Mouse (Mus musculus) forebrain, embryonic 14.5 days (tissue): Measurements from ENCODE around the gene Abi2. TPM values are rescaled to one million over a fixed set of nuclear protein-coding genes. Genes with fewer than 3 reads are reported as not detected.
A peak's percentile ranks its signal among the peaks of the same experiment; 100 is the strongest.
"Not testable (repeated sequence)": the region's sequence is repeated elsewhere in the genome, so short reads cannot be mapped to it uniquely, and the experiment has no call there.

Source experiments
- ATAC-seq: fragments of 200-750 bp; cut with Nextera tagmentation; 2 replicates; pipeline ENCODE4 v1.8.0; 2017; ENCODE audit warnings: mild to moderate bottlenecking, moderate library complexity
- DNase-seq: peaks from one replicate; pipeline ENCODE4 v3.0.0-alpha.2; 2015; ENCODE audit warnings: low spot score
- H3K27ac ChIP-seq: fragments of 300-500 bp; sonication (generic); 2 replicates; pipeline ENCODE4 v1.5.1; 2014; ENCODE audit warnings: low read depth, mild to moderate bottlenecking, control low read depth, low read length, moderate library complexity
- H3K27me3 ChIP-seq: fragments of 300-500 bp; sonication (generic); replicated peaks from 2 replicates; pipeline ENCODE4 v1.6.1; 2014; ENCODE audit warnings: low read length, control low read depth, mixed read lengths; ENCODE audit not compliant: control insufficient read depth, insufficient read depth
- H3K36me3 ChIP-seq: fragments of 300-500 bp; sonication (generic); 2 replicates; pipeline ENCODE4 v1.6.1; 2014; ENCODE audit warnings: low read length, control low read depth; ENCODE audit not compliant: control insufficient read depth, insufficient read depth
- H3K4me1 ChIP-seq: fragments of 300-500 bp; sonication (generic); 2 replicates; pipeline ENCODE4 v1.6.1; 2014; ENCODE audit warnings: antibody characterized with exemption, low read length, control low read depth; ENCODE audit not compliant: control insufficient read depth, insufficient read depth
- H3K4me2 ChIP-seq: fragments of 300-500 bp; sonication (generic); 2 replicates; pipeline ENCODE4 v1.6.1; 2014; ENCODE audit warnings: mild to moderate bottlenecking, control low read depth, low read length
- H3K4me3 ChIP-seq: fragments of 300-500 bp; sonication (generic); 2 replicates; pipeline ENCODE4 v1.5.1; 2014; ENCODE audit warnings: low read depth, low read length, control low read depth
- H3K9ac ChIP-seq: fragments of 300-500 bp; sonication (generic); 2 replicates; pipeline ENCODE4 v1.6.1; 2014; ENCODE audit warnings: mild to moderate bottlenecking, low read length, control low read depth, moderate library complexity
- H3K9me3 ChIP-seq: fragments of 300-500 bp; sonication (generic); replicated peaks from 2 replicates; pipeline ENCODE4 v1.6.1; 2016; ENCODE audit warnings: low read length, control low read depth, mixed read lengths; ENCODE audit not compliant: control insufficient read depth
- WGBS: fragments of 180-500 bp; shearing (Covaris S2); extraction: QIAGEN DNeasy Blood & Tissue Kit; methylation state at CpG from one replicate; pipeline ENCODE4 v1.1.7; 2014; 5-methylcytosine and 5-hydroxymethylcytosine counted together
- polyA plus RNA-seq: library from polyadenylated mRNA; unstranded; fragments of >200 nt; fragmentation: Nextera tagmentation; extraction: Ambion mirVana; gene quantifications from 2 replicates; pipeline ENCODE4 v1.2.1, GENCODE M21; 2014

The Abi2 gene
- polyA plus RNA-seq, 1 experiment from 2014 or later: 51.1 TPM

DNA sequence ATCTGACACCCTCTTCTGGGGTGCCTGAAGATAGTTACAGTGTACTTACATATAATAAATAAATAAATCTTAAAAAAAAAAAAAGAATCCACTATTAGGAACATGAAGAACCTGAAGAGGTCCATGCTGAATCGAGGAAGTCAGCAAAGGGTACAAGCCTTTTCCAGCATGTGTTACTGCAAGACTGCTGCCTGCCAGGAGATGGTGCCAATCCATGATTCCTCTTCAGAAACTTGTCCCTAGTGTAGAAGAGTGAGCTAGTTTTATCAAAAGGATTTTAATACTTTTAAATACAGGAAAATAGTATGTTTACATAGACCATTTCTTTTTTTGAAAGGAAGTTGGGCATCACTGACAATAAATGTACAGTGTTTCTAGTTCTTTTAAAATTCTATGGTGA lies 14.5 kb downstream of the Abi2 start:
- no peak overlapping the region for H3K4me2 ChIP-seq
- H3K27me3 ChIP-seq: no peaks in the 10 kb centered on the region
- H3K9ac ChIP-seq: no peak overlapping the region
- WGBS: 89% methylated on average over 1 of the region's 1 CpGs
- no peaks in the 10 kb centered on the region for H3K36me3 ChIP-seq
- no peak overlapping the region for H3K4me3 ChIP-seq
- ATAC-seq: no peak
- H3K4me1 ChIP-seq: no peaks in the 10 kb centered on the region
- H3K9me3 ChIP-seq: no peaks in the 10 kb centered on the region
- DNase-seq: no peak
- H3K27ac ChIP-seq: no peak overlapping the region

DNA sequence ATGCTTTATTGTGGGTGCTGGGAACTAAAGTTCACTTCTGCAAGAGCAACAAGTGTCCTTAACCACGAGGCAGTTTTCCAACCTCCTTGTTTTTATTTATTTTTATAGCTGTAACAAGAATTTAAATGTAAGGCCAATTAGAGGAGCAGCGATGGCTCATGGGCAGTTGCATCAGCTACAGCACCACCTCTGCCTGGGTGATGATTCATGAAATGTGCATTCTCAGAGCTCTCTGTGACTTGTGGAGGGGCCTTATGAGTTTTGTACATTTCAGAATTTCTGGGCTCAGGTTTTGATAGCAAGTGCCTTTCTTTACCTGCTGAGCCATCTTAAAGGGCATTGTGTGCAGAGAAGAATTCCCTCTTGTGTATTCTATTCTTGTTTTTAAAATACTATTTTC lies 18.9 kb downstream of the Abi2 start:
- H3K36me3 ChIP-seq: no peaks in the 10 kb centered on the region
- H3K9me3 ChIP-seq: no peaks in the 10 kb centered on the region
- H3K27me3 ChIP-seq: no peaks in the 10 kb centered on the region
- H3K9ac ChIP-seq: no peak overlapping the region
- ATAC-seq: no peak
- no peak overlapping the region for H3K4me2 ChIP-seq
- no peak for DNase-seq
- no peak overlapping the region for H3K27ac ChIP-seq
- H3K4me1 ChIP-seq: no peaks in the 10 kb centered on the region
- 94% methylated on average over 2 of the region's 2 CpGs for WGBS
- H3K4me3 ChIP-seq: no peak overlapping the region

DNA sequence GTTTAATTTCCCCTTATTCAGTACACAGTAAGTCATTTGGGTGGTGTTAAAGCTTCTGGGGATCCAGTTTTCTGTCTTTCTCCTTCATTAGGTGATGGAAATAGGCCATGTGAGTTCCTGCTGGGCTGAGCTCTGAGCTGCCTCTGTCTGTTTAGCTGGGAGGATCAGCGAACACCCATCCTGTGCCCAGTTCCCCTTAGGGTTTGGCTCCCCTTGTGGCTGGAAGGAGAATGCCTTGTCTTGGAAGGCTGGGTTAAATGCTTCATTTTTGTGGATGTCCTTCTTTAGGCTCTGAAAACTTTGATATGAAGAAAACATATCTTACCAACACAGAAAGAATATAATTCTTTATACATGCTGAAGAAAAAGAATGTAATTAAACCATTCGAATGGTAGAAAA lies 19.5 kb downstream of the Abi2 start:
- peak; percentile 28 for DNase-seq

DNA sequence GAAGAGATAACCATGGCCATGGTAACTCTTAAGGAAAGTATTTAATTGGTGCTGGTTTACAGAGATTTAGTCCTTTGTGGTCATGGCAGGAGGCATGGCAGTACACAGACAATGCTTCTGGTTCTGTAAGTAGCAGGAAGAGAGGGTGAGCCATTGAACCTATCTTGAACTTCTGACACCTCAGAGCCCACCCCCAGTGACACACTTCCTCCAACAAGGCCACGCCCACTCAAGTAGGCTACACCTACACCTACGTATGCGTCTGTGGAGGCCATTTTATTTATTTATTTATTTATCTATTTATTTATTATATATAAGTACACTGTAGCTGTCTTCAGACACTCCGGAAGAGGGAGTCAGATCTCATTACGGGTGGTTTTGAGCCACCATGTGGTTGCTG lies 22.1 kb downstream of the Abi2 start:
- H3K4me2 ChIP-seq: no peak overlapping the region
- ATAC-seq: no peak

More for the DNA sequence above, 19.5 kb downstream of the Abi2 start:
- no peak overlapping the region for H3K9ac ChIP-seq
- H3K36me3 ChIP-seq: no peaks in the 10 kb centered on the region
- no peak for ATAC-seq
- no peaks in the 10 kb centered on the region for H3K4me1 ChIP-seq
- H3K27ac ChIP-seq: no peak overlapping the region
- H3K4me2 ChIP-seq: no peak overlapping the region
- no peak overlapping the region for H3K4me3 ChIP-seq
- H3K27me3 ChIP-seq: no peaks in the 10 kb centered on the region
- 71% methylated on average over 2 of the region's 2 CpGs for WGBS
- no peaks in the 10 kb centered on the region for H3K9me3 ChIP-seq

DNA sequence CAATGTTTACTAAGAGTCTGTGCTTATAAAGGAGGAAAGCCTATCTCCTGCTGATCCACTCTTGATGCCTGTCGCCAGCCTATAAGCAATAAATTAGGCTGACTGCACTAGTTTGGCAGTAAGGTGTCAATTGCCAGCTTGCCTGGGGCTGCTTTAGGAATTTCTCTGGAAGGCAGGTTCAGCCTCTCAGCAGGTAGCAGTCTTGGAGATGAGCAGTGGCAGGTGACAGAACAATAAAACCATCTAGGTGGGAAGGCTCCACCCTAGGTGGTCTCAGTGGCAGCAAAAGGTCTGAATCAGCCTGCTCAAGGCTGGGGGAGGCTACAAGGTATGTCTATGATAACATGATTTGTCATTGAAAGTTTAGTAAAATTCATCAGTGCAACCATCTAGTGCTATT lies 23.1 kb downstream of the Abi2 start:
- ATAC-seq: no peak
- Histone ChIP-seq H3K9ac (no peak overlapping the region), H3K36me3 (peaks cover 5% of the 10 kb centered on the region), H3K27ac (no peak overlapping the region), H3K9me3 (no peaks in the 10 kb centered on the region), H3K4me2 (no peak overlapping the region), H3K4me1 (no peaks in the 10 kb centered on the region), H3K27me3 (no peaks in the 10 kb centered on the region), H3K4me3 (no peak overlapping the region)
- no peak for DNase-seq
- WGBS: 17% methylated on average over 1 of the region's 1 CpGs

More for the DNA sequence above, 22.1 kb downstream of the Abi2 start:
- peaks cover 3% of the 10 kb centered on the region for H3K36me3 ChIP-seq
- 88% methylated on average over 5 of the region's 5 CpGs for WGBS
- no peak overlapping the region for H3K9ac ChIP-seq
- H3K9me3 ChIP-seq: no peaks in the 10 kb centered on the region
- no peak overlapping the region for H3K27ac ChIP-seq
- no peak overlapping the region for H3K4me3 ChIP-seq
- H3K27me3 ChIP-seq: no peaks in the 10 kb centered on the region
- no peak for DNase-seq
- H3K4me1 ChIP-seq: no peaks in the 10 kb centered on the region

DNA sequence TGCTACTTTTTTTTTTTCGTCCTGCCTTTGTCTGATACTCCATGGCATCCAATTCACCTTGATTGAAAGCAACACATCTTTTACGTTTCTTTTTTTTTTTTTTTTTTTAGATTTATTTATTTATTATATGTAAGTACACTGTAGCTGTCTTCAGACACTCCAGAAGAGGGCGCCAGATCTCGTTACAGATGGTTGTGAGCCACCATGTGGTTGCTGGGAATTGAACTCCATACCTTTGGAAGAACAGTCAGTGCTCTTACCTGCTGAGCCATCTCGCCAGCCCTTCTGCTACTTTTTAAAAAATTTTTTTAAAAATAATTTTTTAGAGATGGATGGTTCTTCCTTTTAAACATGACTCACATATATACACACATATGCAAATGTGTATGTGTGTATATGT lies 32.0 kb downstream of the Abi2 start:
- not testable (repeated sequence) for H3K9me3 ChIP-seq, ATAC-seq, H3K4me3 ChIP-seq, DNase-seq, H3K27ac ChIP-seq, H3K9ac ChIP-seq, H3K4me1 ChIP-seq, H3K4me2 ChIP-seq, H3K27me3 ChIP-seq
- H3K36me3 ChIP-seq: peaks cover 24% of the 10 kb centered on the region
- WGBS: 83% methylated on average over 5 of the region's 5 CpGs

DNA sequence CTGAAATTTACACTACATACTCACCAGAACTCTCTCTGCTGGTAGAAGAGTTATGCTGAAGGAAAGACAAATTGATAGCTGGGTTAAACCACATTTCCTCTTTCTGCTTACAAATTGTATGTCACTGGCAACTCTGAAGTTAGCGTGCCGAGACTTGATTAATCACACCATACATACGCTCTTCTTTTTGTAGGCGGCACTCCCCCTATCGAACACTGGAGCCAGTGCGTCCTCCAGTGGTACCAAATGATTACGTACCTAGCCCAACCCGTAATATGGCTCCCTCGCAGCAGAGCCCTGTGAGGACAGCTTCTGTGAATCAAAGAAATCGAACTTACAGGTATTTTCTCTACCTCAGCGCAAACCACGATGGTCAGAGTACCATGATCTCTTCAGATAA lies 37.6 kb downstream of the Abi2 start:
- ATAC-seq (no peak), DNase-seq (no peak)
- Histone ChIP-seq H3K27me3 (no peaks in the 10 kb centered on the region), H3K4me1 (no peaks in the 10 kb centered on the region), H3K4me2 (no peak overlapping the region), H3K9ac (no peak overlapping the region), H3K9me3 (no peaks in the 10 kb centered on the region), H3K27ac (no peak overlapping the region), H3K36me3 (peaks cover 35% of the 10 kb centered on the region), H3K4me3 (no peak overlapping the region)
- 87% methylated on average over 12 of the region's 12 CpGs for WGBS

DNA sequence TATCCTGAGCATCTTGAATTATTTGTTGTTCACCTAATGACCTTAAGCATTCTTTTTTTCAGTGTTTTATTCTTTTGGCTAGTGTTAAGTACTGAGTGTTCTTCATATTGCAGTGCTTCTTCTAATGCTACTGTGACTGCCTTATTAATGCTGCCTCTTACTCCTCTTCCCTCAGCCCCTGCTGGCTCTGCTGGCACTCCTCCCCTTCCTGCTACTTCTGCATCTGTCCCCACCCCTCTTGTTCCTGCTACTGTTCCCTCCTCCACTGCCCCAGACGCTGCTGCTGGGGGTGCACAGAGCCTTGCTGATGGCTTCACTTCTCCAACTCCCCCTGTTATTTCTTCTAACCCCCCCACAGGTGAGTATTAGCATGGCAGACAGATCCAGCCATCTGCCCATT lies 40.5 kb downstream of the Abi2 start:
- H3K4me3 ChIP-seq: no peak overlapping the region
- H3K9me3 ChIP-seq: no peaks in the 10 kb centered on the region
- H3K4me2 ChIP-seq: no peak overlapping the region
- no peaks in the 10 kb centered on the region for H3K27me3 ChIP-seq
- H3K4me1 ChIP-seq: no peaks in the 10 kb centered on the region
- H3K36me3 ChIP-seq: peaks cover 36% of the 10 kb centered on the region
- no peak overlapping the region for H3K9ac ChIP-seq
- 42% methylated on average over 1 of the region's 1 CpGs for WGBS
- no peak overlapping the region for H3K27ac ChIP-seq
- no peak for DNase-seq
- ATAC-seq: no peak

DNA sequence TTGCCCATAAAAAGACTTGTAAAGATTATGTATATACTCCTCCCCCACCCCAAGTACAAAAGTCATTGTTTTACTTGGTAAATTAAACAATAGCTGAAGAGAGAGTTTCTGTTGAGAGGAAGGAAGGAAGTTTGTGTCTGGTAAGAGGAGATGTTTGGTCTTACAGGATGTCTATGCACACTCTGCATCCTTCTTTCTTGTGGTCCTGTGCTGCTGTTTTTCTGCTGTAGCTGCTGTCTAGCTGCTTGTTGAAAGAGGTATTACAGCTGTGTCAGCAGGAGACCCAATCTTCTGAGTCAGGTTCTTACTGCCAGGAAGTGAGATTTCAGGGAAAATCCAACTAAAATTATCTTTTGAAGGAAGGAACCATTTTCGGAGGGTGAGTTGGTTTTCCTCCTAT lies 51.2 kb downstream of the Abi2 start:
- no peaks in the 10 kb centered on the region for H3K4me1 ChIP-seq
- H3K9me3 ChIP-seq: no peaks in the 10 kb centered on the region
- WGBS: 94% methylated on average over 1 of the region's 1 CpGs

More for the DNA sequence above, 51.2 kb downstream of the Abi2 start:
- no peak for DNase-seq
- peaks cover 17% of the 10 kb centered on the region; the same call in 1 of the 2 replicates for H3K36me3 ChIP-seq
- no peak for ATAC-seq
- no peak overlapping the region for H3K9ac ChIP-seq
- H3K4me3 ChIP-seq: no peak overlapping the region
- H3K27me3 ChIP-seq: no peaks in the 10 kb centered on the region
- no peak overlapping the region for H3K4me2 ChIP-seq
- H3K27ac ChIP-seq: no peak overlapping the region
